Mouse (Mus musculus) ES-E14 (cell line): Measurements from ENCODE around the gene Hdhd5. TPM values are rescaled to one million over a fixed set of nuclear protein-coding genes. Genes with fewer than 3 reads are reported as not detected.

Source experiments
- DNase-seq: peaks from one replicate; pipeline ENCODE4 v3.0.0-alpha.2; 2013; ENCODE audit warnings: low read depth, low spot score
- H3K27ac ChIP-seq: 2 replicates; pipeline ENCODE4 v1.5.1; 2012; ENCODE audit warnings: low read depth, mild to moderate bottlenecking, low read length, moderate library complexity, mixed read lengths; ENCODE audit not compliant: poor library complexity, insufficient read depth, severe bottlenecking
- H3K36me3 ChIP-seq: 2 replicates; pipeline ENCODE4 v1.6.1; 2012; ENCODE audit warnings: mild to moderate bottlenecking, low read length, moderate library complexity, mixed read lengths; ENCODE audit not compliant: control insufficient read depth, poor library complexity, insufficient read depth, severe bottlenecking
- H3K4me1 ChIP-seq, 2 experiments: fragments of 150-350 bp in 1 of 2; sonication (generic) in 1 of 2; 2 replicates each; pipeline ENCODE4 v1.6.1; 2012; ENCODE audit warnings: low read length in 2 of 2, mild to moderate bottlenecking in 1 of 2, mixed read lengths in 1 of 2; ENCODE audit not compliant: control insufficient read depth in 2 of 2, insufficient read depth in 2 of 2, poor library complexity in 1 of 2
- H3K4me3 ChIP-seq, 2 experiments: fragments of 150-350 bp in 1 of 2; sonication (generic) in 1 of 2; 2 replicates each; pipeline ENCODE4 v1.5.1; 2012; ENCODE audit warnings: low read length in 2 of 2, low read depth in 1 of 2, mild to moderate bottlenecking in 1 of 2, mixed read lengths in 1 of 2; ENCODE audit not compliant: insufficient read depth in 1 of 2, poor library complexity in 1 of 2, severe bottlenecking in 1 of 2
- H3K9ac ChIP-seq: 2 replicates; pipeline ENCODE4 v1.6.1; 2012; ENCODE audit warnings: low read depth, mild to moderate bottlenecking, low read length, mixed read lengths; ENCODE audit not compliant: poor library complexity, insufficient read depth, severe bottlenecking
- H3K9me3 ChIP-seq: fragments of 150-350 bp; sonication (generic); 2 replicates; pipeline ENCODE4 v1.6.1; 2012; ENCODE audit warnings: low read depth, mild to moderate bottlenecking, low read length; ENCODE audit not compliant: control insufficient read depth, insufficient read depth
- CHD2 ChIP-seq: IDR thresholded peaks from 2 replicates; pipeline ENCODE4 v1.6.1; 2014; ENCODE audit warnings: mild to moderate bottlenecking, low read depth, low read length, inconsistent platforms
- HCFC1 ChIP-seq: IDR thresholded peaks from 2 replicates; pipeline ENCODE4 v1.6.1; 2012; ENCODE audit warnings: low read length, inconsistent platforms, borderline replicate concordance; ENCODE audit not compliant: insufficient read depth
- MAFK ChIP-seq: IDR thresholded peaks from 2 replicates; pipeline ENCODE4 v1.6.1; 2014; ENCODE audit warnings: mild to moderate bottlenecking, low read depth, low read length, inconsistent platforms; ENCODE audit not compliant: insufficient read depth
- ZC3H11A ChIP-seq: IDR thresholded peaks from 2 replicates; pipeline ENCODE4 v1.6.1; 2012; ENCODE audit warnings: low read depth, mild to moderate bottlenecking, inconsistent platforms, low read length, borderline replicate concordance
- ZNF384 ChIP-seq: IDR thresholded peaks from 2 replicates; pipeline ENCODE4 v1.6.1; 2012; ENCODE audit warnings: low read depth, low read length, inconsistent platforms
- in situ Hi-C, 2 experiments: fragments of 600-800 bp; cut with MboI; formaldehyde crosslinking; loops; one replicate each; pipeline ENCODE4 v1.15.1; 2025; ENCODE audit warnings: low sequenced_read_pairs in 2 of 2, inconsistent platforms in 1 of 2; ENCODE audit not compliant: unreplicated experiment in 2 of 2
- total RNA-seq: library from RNA; depleted of rRNA; stranded (reverse); fragments of 300-350 nt; gene quantifications from 2 replicates; pipeline ENCODE4 v1.2.3, GENCODE M21; 2012

Hdhd5 gene
- total RNA-seq, 1 experiment, result 27.4 TPM

GRCm38 (mm10) chr6:120539132-120539759 lies 8.1 kb upstream of the Hdhd5 start:
- peak overlapping the region; percentile 35 to 60 for H3K4me3 ChIP-seq
- peak overlapping the region; percentile 74; the same call in 1 of the 2 replicates for H3K27ac ChIP-seq

GRCm38 (mm10) chr6:120536337-120536736 lies 5.2 kb upstream of the Hdhd5 start:
- Histone ChIP-seq H3K9me3 (no peaks in the 10 kb centered on the region), H3K27ac (no peak overlapping the region), H3K4me3 (no peak overlapping the region), H3K4me1 (peaks cover 0 to 4% of the 10 kb centered on the region in 2 experiments; a peak in 1 of 4 replicates), H3K9ac (no peak overlapping the region), H3K36me3 (no peaks in the 10 kb centered on the region)
- TF ChIP-seq HCFC1 (no peak), MAFK (no peak), CHD2 (no peak), ZC3H11A (no peak), ZNF384 (no peak)
- no peak for DNase-seq
- in situ Hi-C loops, result loop anchor here in 1 of 2 experiments (10.0 kb wide), 1 partner anchor 248 kb away; no protein-coding TSS in a partner anchor

More at GRCm38 (mm10) chr6:120539132-120539759, 8.1 kb upstream of the Hdhd5 start:
- peak; percentile 51 for DNase-seq
- in situ Hi-C loops, result loop anchor here in 1 of 2 experiments (10.0 kb wide), 1 partner anchor 246 kb away; no protein-coding TSS in a partner anchor
- Histone ChIP-seq H3K36me3 (no peaks in the 10 kb centered on the region), H3K9ac (peak overlapping the region; percentile 55; the same call in 1 of the 2 replicates), H3K9me3 (no peaks in the 10 kb centered on the region), H3K4me1 (peaks cover 0 to 4% of the 10 kb centered on the region in 2 experiments; a peak in 1 of 4 replicates)
- TF ChIP-seq ZNF384, result no peak
- peak; percentile 76; the same call in 1 of the 2 replicates for TF ChIP-seq ZC3H11A
- no peak for TF ChIP-seq MAFK
- no peak for TF ChIP-seq CHD2

GRCm38 (mm10) chr6:120532594-120532993 lies 1.5 kb upstream of the Hdhd5 start:
- H3K27ac ChIP-seq, result no peak overlapping the region
- H3K36me3 ChIP-seq, result no peaks in the 10 kb centered on the region
- no peak for DNase-seq
- TF ChIP-seq ZNF384 (no peak), HCFC1 (no peak), MAFK (no peak), ZC3H11A (no peak), CHD2 (no peak)
- in situ Hi-C loops, result loop anchor here in 1 of 2 experiments (10.0 kb wide), 1 partner anchor 252 kb away; no protein-coding TSS in a partner anchor
- no peak overlapping the region for H3K4me3 ChIP-seq
- no peaks in the 10 kb centered on the region for H3K9me3 ChIP-seq
- no peak overlapping the region for H3K9ac ChIP-seq
- H3K4me1 ChIP-seq, result peaks cover 3 to 4% of the 10 kb centered on the region in 2 experiments; a peak in 1 of 4 replicates

- no peak overlapping the region for H3K27ac ChIP-seq
- TF ChIP-seq CHD2 (no peak), ZC3H11A (no peak), ZNF384 (no peak), MAFK (no peak), HCFC1 (no peak)
- no peaks in the 10 kb centered on the region for H3K9me3 ChIP-seq
- no peak for DNase-seq
- H3K36me3 ChIP-seq, result no peaks in the 10 kb centered on the region
- H3K4me1 ChIP-seq, result peaks cover 3 to 4% of the 10 kb centered on the region in 2 experiments; a peak in 1 of 4 replicates
- in situ Hi-C loops, result no loop called here
- H3K9ac ChIP-seq, result no peak overlapping the region
- no peak overlapping the region for H3K4me3 ChIP-seq
Measured at GRCm38 (mm10) chr6:120529123-120529522, 2.0 kb downstream of the Hdhd5 start.

- H3K4me3 ChIP-seq, result no peak overlapping the region
- TF ChIP-seq ZC3H11A (no peak), MAFK (peak; percentile 57), CHD2 (no peak), ZNF384 (no peak), HCFC1 (no peak)
- peaks cover 12% of the 10 kb centered on the region; the same call in 1 of the 2 replicates for H3K36me3 ChIP-seq
- H3K27ac ChIP-seq, result no peak overlapping the region
- no peak overlapping the region for H3K9ac ChIP-seq
- no peak for DNase-seq
- no peaks in the 10 kb centered on the region for H3K9me3 ChIP-seq
- H3K4me1 ChIP-seq, result 0 out of 4 replicates have a peak, but pooled peaks cover 0 to 2% of the 10 kb centered on the region in 2 experiments
- in situ Hi-C loops, result no loop called here
Measured at GRCm38 (mm10) chr6:120524796-120525195, 6.3 kb downstream of the Hdhd5 start.
